Mouse (Mus musculus) WW6 (cell line): Measurements from ENCODE around the gene Cel.
"Not testable (repeated sequence)": the region's sequence is repeated elsewhere in the genome, so short reads cannot be mapped to it uniquely, and the experiment has no call there.

ENCODE experiments used
- DNase-seq: peaks from one replicate; pipeline ENCODE4 v3.0.0-alpha.2; 2013; ENCODE audit warnings: low read depth, low spot score

The Cel gene

DNA sequence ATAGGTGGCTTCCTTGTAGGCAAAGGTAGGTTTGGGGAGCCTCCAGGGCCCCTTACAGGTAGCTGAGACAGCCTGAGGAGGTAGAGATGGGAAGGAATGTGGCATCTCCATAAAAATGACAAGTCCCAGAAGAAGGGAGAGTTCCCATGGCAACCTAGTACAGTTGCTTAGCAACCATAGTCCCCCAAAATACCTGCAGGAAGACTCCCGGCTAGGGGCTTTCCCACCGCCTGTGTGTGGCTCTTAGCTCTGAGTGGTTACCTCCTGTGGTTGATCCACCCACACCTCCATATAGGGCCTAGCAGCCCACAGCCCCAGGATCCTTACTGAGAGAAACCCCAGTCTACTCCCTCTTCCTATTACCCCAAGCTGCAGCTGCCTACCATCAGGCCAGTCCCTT, 45.0 kb downstream of the Cel start:
- DNase-seq = no peak

DNA sequence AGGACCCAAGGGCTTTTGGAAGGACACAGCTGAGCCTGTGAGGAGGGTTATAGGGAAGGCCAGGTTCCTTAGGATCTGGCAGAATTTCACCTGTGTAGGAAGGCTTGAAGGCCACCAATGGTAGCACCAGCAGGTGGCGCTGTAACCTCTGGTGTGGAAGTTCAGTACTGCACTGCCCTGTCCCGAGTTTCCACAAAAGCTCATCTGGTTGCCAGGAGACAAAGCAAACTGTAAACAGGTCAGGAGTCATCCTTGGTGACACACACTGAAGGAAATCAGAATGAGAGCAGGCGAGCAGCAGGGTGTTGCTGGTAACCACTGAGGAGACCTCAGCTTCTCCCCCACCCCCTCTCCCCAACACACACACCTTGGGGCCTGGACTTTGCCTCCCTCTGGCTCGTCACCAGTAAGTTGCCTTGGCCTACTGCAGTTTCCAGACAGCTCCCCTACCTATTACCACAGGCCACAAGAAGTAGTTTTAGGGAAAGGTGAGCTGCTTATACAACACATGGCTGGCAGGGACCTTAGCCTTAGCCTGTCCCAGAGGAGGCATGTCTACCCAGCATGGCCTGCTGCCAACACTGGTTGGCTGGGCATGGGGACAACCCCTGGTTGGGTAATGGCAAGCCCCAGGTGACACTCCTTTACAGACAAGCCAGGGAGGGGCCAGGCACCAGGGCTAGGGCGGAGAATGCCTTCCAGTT, 45.8 kb downstream of the Cel start:
- peak; percentile 78 for DNase-seq

GRCm38 (mm10) chr2:28514489-28514888, 48.7 kb downstream of the Cel start:
- DNase-seq = peak; percentile 81

DNA sequence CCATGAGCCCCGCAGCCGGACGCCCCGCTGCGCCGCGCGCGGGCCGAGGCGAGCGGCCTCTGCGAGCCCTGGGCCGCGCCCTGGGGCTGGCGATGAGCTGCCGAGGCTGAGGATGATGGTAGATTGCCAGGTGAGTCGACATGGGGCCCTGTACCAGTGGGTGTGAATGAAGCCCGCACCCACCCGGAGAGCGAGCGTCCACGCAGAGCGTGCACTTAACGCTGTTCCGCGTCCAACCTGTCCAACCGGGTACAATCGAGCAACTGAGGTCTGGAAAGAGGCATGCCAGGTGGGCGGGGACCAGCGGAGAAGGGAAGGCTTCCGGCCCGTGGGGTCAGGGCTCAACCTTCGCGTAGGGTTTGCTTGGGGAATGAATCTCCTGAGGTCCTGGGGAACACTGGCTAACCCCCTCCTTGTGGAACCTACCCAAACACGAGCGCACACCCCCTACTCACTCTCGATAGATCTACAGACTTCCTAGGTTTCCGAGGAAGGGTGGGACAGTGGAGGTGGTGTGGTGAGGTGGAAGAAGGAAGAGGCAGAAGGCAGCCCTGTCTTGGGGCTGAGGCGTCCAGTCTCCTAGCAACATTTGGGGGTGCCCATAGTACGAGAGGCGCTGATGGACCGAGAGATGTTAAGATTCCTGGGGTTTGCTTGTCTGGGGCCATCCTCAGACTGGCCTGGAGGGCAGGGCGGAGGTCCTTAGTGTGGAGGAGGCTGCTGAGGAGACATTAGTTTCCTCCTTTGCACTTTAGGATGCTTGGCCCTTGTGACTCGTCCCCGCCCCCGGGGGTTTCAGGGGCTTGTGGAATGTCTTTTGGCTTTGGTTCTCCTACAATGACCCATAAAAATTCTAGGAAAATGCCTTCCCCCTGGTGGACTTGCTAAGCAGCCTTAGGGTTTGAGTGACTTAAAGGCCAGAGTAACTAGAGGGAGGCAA, 49.5 kb downstream of the Cel start:
- DNase-seq = no peak

DNA sequence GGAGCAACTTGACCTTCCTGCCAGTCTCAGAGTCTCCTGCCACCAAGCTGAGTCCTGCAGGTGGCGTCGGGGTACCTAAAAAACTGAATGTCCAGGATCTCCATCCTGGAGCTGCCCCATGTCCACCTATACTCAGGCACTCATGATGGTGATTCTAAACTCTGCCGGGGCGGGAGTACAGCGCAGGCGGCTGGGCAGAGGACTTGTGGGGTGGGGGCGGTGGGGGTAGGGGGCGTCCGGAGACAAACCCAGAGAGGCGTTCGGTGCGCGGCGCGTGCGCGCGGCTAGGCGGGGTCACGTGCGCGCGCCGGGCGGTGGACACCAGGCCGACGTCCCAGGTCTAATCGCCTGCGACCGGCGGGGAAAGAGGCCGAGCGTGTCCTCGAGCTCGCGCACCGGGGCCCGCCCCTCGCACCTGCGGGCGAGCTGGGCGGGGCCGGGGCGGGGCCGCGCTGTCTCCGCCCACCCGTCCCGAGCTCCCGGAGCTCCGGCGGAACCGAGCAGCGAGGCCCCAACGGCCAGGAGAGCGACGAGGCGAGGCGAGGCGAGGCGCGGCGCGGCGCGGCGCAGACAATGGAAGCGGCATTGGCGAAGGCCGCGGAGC, 50.3 kb downstream of the Cel start, which contains the start of gene Ralgds:
Gene Ralgds, plus strand, starts transcription at position 328 of the 604 bp plus-strand sequence.
- no peak for DNase-seq

- not testable (repeated sequence) for DNase-seq
Observed at GRCm38 (mm10) chr2:28511600-28511999, 51.6 kb downstream of the Cel start.

DNA sequence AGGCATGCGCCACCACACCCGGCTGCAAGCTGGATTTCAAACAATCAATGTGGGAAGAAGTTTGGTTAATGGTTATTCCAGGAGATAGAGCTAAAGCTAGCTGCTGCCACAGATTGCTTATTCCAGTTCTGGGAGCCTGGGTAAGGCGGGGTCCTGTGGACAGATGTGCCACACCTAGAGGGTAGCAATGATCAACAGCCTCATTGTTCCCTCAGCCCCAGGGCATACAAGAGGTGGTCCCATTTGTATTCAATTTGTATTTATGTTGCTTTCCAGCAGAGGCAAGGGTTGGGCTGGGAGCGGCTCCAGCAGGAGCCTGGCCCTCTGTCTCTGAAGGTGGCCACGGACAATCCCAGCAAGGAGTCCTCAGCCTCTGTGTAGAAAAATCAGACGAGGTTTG, 56.9 kb downstream of the Cel start:
- no peak for DNase-seq

GRCm38 (mm10) chr2:28505795-28506194, 57.4 kb downstream of the Cel start, which contains the start of gene Gm10134:
Gene Gm10134, plus strand, starts transcription at chr2:28506095.
- DNase-seq = no peak
